Comparison of ENCODE assay signal across 22 mouse cellular contexts in the genomic region with DNA sequence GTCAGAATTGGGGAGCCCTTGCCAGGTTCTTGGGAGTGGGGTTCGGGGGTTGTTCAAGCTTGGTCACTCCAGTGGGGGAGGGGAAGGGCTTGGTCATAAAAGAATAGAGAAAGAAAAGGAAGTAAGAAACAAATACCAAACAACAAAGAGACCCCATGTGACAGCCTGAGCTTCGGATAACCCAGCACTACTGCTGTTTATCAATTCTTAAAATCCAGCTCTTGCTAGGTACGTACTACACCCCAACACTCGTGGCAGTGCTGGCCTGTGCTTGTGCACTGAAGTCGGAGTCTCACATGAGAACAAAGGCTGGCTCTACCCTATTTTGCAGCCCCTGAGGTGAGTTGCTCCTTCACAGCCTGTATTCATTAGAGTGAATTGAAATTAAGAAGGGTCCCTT.
A peak's percentile ranks its signal among the peaks of the same experiment; 100 is the strongest.
DNase-seq lines count a peak whose midpoint lies in the region; ATAC-seq and TF ChIP-seq lines count a peak whose summit lies in the region.
"Had no signal": no experiment of that assay in that cellular context is flagged by ENCODE, and none has a peak within 500 bp of the region (broad histone marks: within the 10 kb centered on the region; RNA-seq: fewer than 3 reads in every experiment).

No protein-coding gene starts in this region.

- peak; percentile 51 for DNase-seq in forebrain, embryonic 11.5 days (ENCODE audit: low spot score)
- DNase-seq in midbrain, embryonic 14.5 days, result no peak
- DNase-seq in limb, embryonic 10.5 days (ENCODE audit: low spot score), result no peak
- DNase-seq: adrenal gland, adult 2 months; cerebellum, adult 11-12 months; cerebellum, postnatal 25 days; gastrocnemius, postnatal 25 days; heart, adult 2 months; heart, postnatal 36 days; kidney, adult 2 months; lung, adult 18-20 months; lung, postnatal 14 days; right cerebral cortex, postnatal 25 days; spleen, adult 18-20 months had no signal

- H3K4me2 ChIP-seq in forebrain, embryonic 11.5 days (ENCODE audit: low read depth, low read length, severe bottlenecking), result no peak overlapping the region
- H3K4me2 ChIP-seq in forebrain, embryonic 12.5 days, result no peak overlapping the region
- no peak overlapping the region for H3K4me2 ChIP-seq in midbrain, embryonic 13.5 days (replicated peaks)
- H3K4me2 ChIP-seq in midbrain, embryonic 14.5 days (ENCODE audit: low read length), result no peak overlapping the region
- H3K4me2 ChIP-seq in neural tube, embryonic 15.5 days, result no peak overlapping the region
- H3K4me2 ChIP-seq in intestine, postnatal 0 days (replicated peaks; ENCODE audit: low read depth), result no peak overlapping the region
- H3K4me2 ChIP-seq: liver, embryonic 12.5 days had no signal

- no peaks in the 10 kb centered on the region for H3K27me3 ChIP-seq in forebrain, embryonic 11.5 days (ENCODE audit: control insufficient read depth, insufficient read depth, low read length)
- peaks cover 26% of the 10 kb centered on the region; the same call in 1 of the 2 replicates for H3K27me3 ChIP-seq in forebrain, embryonic 12.5 days
- peaks cover 12% of the 10 kb centered on the region; the same call in 1 of the 2 replicates for H3K27me3 ChIP-seq in midbrain, embryonic 13.5 days
- H3K27me3 ChIP-seq in midbrain, embryonic 14.5 days (ENCODE audit: control insufficient read depth, insufficient read depth, low read length), result no peaks in the 10 kb centered on the region
- 0 out of 2 replicates have a peak, but pooled peaks cover 8% of the 10 kb centered on the region for H3K27me3 ChIP-seq in limb, embryonic 10.5 days (ENCODE audit: low read depth, poor library complexity, severe bottlenecking)
- no peaks in the 10 kb centered on the region for H3K27me3 ChIP-seq in neural tube, embryonic 15.5 days (replicated peaks)
- peaks cover 5% of the 10 kb centered on the region; the same call in 1 of the 2 replicates for H3K27me3 ChIP-seq in intestine, postnatal 0 days (replicated peaks; ENCODE audit: control insufficient read depth, insufficient read depth, low read length)

- no peaks in the 10 kb centered on the region for H3K36me3 ChIP-seq in forebrain, embryonic 11.5 days (ENCODE audit: control insufficient read depth, insufficient read depth, low read length)
- H3K36me3 ChIP-seq in forebrain, embryonic 12.5 days (replicated peaks), result no peaks in the 10 kb centered on the region
- H3K36me3 ChIP-seq in midbrain, embryonic 13.5 days, result no peaks in the 10 kb centered on the region
- no peaks in the 10 kb centered on the region for H3K36me3 ChIP-seq in midbrain, embryonic 14.5 days (ENCODE audit: control insufficient read depth, insufficient read depth, low read length)
- no peaks in the 10 kb centered on the region for H3K36me3 ChIP-seq in limb, embryonic 10.5 days
- H3K36me3 ChIP-seq in neural tube, embryonic 15.5 days, result no peaks in the 10 kb centered on the region
- H3K36me3 ChIP-seq in intestine, postnatal 0 days (ENCODE audit: control insufficient read depth, insufficient read depth), result no peaks in the 10 kb centered on the region
- H3K36me3 ChIP-seq: liver, embryonic 12.5 days had no signal

- no peak for ATAC-seq in forebrain, embryonic 11.5 days (replicated peaks; ENCODE audit: low FRiP score)
- no peak for ATAC-seq in forebrain, embryonic 12.5 days (ENCODE audit: low FRiP score)
- ATAC-seq in midbrain, embryonic 13.5 days, result 0 out of 2 replicates have a peak, but pooled peaks have one; percentile 43
- ATAC-seq in midbrain, embryonic 14.5 days (ENCODE audit: low FRiP score, low TSS enrichment), result no peak
- ATAC-seq in neural tube, embryonic 15.5 days (ENCODE audit: low FRiP score), result no peak
- no peak for ATAC-seq in intestine, postnatal 0 days
- ATAC-seq: CD4-positive, CD25-positive, alpha-beta regulatory T cell, adult 4 months; liver, embryonic 12.5 days had no signal

- no peak overlapping the region for H3K27ac ChIP-seq in forebrain, embryonic 11.5 days (ENCODE audit: low read depth, low read length)
- no peak overlapping the region for H3K27ac ChIP-seq in forebrain, embryonic 12.5 days
- H3K27ac ChIP-seq in midbrain, embryonic 13.5 days, result no peak overlapping the region
- no peak overlapping the region for H3K27ac ChIP-seq in midbrain, embryonic 14.5 days (replicated peaks; ENCODE audit: low read depth, low read length)
- peak overlapping the region; percentile 81 for H3K27ac ChIP-seq in limb, embryonic 10.5 days
- peak overlapping the region; percentile 18; the same call in 1 of the 2 replicates for H3K27ac ChIP-seq in neural tube, embryonic 15.5 days (replicated peaks)
- no peak overlapping the region for H3K27ac ChIP-seq in intestine, postnatal 0 days (ENCODE audit: low read depth, low read length)
- H3K27ac ChIP-seq: heart, adult 2 months; kidney, postnatal 0 days; left cerebral cortex, adult 2 months; liver, embryonic 12.5 days had no signal

- H3K9me3 ChIP-seq in forebrain, embryonic 11.5 days (ENCODE audit: control insufficient read depth, low read length), result no peaks in the 10 kb centered on the region
- H3K9me3 ChIP-seq in forebrain, embryonic 12.5 days, result no peaks in the 10 kb centered on the region
- H3K9me3 ChIP-seq in midbrain, embryonic 13.5 days, result no peaks in the 10 kb centered on the region
- H3K9me3 ChIP-seq in midbrain, embryonic 14.5 days (ENCODE audit: control insufficient read depth, low read length), result no peaks in the 10 kb centered on the region
- H3K9me3 ChIP-seq in limb, embryonic 10.5 days (replicated peaks), result no peaks in the 10 kb centered on the region
- no peaks in the 10 kb centered on the region for H3K9me3 ChIP-seq in neural tube, embryonic 15.5 days (replicated peaks)
- no peaks in the 10 kb centered on the region for H3K9me3 ChIP-seq in intestine, postnatal 0 days (ENCODE audit: control insufficient read depth)
- H3K9me3 ChIP-seq: liver, embryonic 12.5 days had no signal

- 24% methylated on average over 5 of the region's 5 CpGs for WGBS in forebrain, embryonic 11.5 days
- 11% methylated on average over 5 of the region's 5 CpGs for WGBS in forebrain, embryonic 12.5 days
- WGBS in midbrain, embryonic 13.5 days, result 32% methylated on average over 5 of the region's 5 CpGs
- WGBS in midbrain, embryonic 14.5 days, result 39% methylated on average over 5 of the region's 5 CpGs
- WGBS in limb, embryonic 10.5 days, result 62% methylated on average over 5 of the region's 5 CpGs
- WGBS in neural tube, embryonic 15.5 days, result 46% methylated on average over 5 of the region's 5 CpGs
- 75% methylated on average over 5 of the region's 5 CpGs for WGBS in intestine, postnatal 0 days

- peaks cover 6% of the 10 kb centered on the region; the same call in 1 of the 2 replicates for H3K4me1 ChIP-seq in forebrain, embryonic 11.5 days (replicated peaks; ENCODE audit: control insufficient read depth, insufficient read depth, low read length)
- H3K4me1 ChIP-seq in forebrain, embryonic 12.5 days, result peaks cover 12% of the 10 kb centered on the region
- peaks cover 11% of the 10 kb centered on the region for H3K4me1 ChIP-seq in midbrain, embryonic 13.5 days (replicated peaks)
- H3K4me1 ChIP-seq in midbrain, embryonic 14.5 days (ENCODE audit: control insufficient read depth, insufficient read depth, low read length), result 0 out of 2 replicates have a peak, but pooled peaks cover 3% of the 10 kb centered on the region
- peaks cover 32% of the 10 kb centered on the region for H3K4me1 ChIP-seq in limb, embryonic 10.5 days
- H3K4me1 ChIP-seq in neural tube, embryonic 15.5 days, result peaks cover 16% of the 10 kb centered on the region
- H3K4me1 ChIP-seq in intestine, postnatal 0 days (replicated peaks; ENCODE audit: control insufficient read depth, insufficient read depth, low read length), result no peaks in the 10 kb centered on the region

- no peak overlapping the region for H3K4me3 ChIP-seq in forebrain, embryonic 11.5 days (ENCODE audit: low read depth, low read length)
- H3K4me3 ChIP-seq in forebrain, embryonic 12.5 days (replicated peaks), result no peak overlapping the region
- no peak overlapping the region for H3K4me3 ChIP-seq in midbrain, embryonic 13.5 days (replicated peaks)
- H3K4me3 ChIP-seq in midbrain, embryonic 14.5 days (replicated peaks; ENCODE audit: low read depth, low read length), result no peak overlapping the region
- H3K4me3 ChIP-seq in limb, embryonic 10.5 days, result no peak overlapping the region
- H3K4me3 ChIP-seq in neural tube, embryonic 15.5 days (replicated peaks), result no peak overlapping the region
- no peak overlapping the region for H3K4me3 ChIP-seq in intestine, postnatal 0 days (ENCODE audit: low read depth, low read length)
- H3K4me3 ChIP-seq: heart, adult 2 months; left cerebral cortex, adult 2 months; liver, embryonic 12.5 days had no signal

- no peak overlapping the region for H3K9ac ChIP-seq in forebrain, embryonic 11.5 days (ENCODE audit: low read length)
- H3K9ac ChIP-seq in forebrain, embryonic 12.5 days, result no peak overlapping the region
- no peak overlapping the region for H3K9ac ChIP-seq in midbrain, embryonic 13.5 days (replicated peaks)
- no peak overlapping the region for H3K9ac ChIP-seq in midbrain, embryonic 14.5 days (replicated peaks; ENCODE audit: low read length)
- H3K9ac ChIP-seq in neural tube, embryonic 15.5 days (replicated peaks), result no peak overlapping the region
- no peak overlapping the region for H3K9ac ChIP-seq in intestine, postnatal 0 days (ENCODE audit: low read depth, low read length)
- H3K9ac ChIP-seq: liver, embryonic 12.5 days had no signal

- TF ChIP-seq CTCF in intestine, postnatal 0 days (IDR thresholded peaks at IDR 0.05; ENCODE audit: low read depth), result no peak

Comparison
In these comparisons a context has a peak if more than half of its experiments do, and no peak if none do; other contexts are left out.
1. H3K27ac ChIP-seq: peak in limb, embryonic 10.5 days (single experiment) and neural tube, embryonic 15.5 days (single experiment); none in forebrain, embryonic 11.5 days (single experiment), forebrain, embryonic 12.5 days (single experiment), midbrain, embryonic 13.5 days (single experiment), midbrain, embryonic 14.5 days (single experiment) and intestine, postnatal 0 days (single experiment).